Mouse (Mus musculus): ENCODE measurements around the gene Ppp1ca.

GRCm38 (mm10) chr19:4184976-4185975 lies 6.6 kb upstream of the Ppp1ca start:
- TF ChIP-seq ELF1 (IDR thresholded peaks at IDR 0.05; ENCODE audit: low read depth, low read length) (peak; percentile 41), POLR2A (IDR thresholded peaks at IDR 0.05; ENCODE audit: low read depth, low read length) (no peak), UBTF (IDR thresholded peaks at IDR 0.05; ENCODE audit: low read depth, low read length) (no peak), BHLHE40 (IDR thresholded peaks at IDR 0.05; ENCODE audit: low read depth, low read length) (no peak), CTCF (conservative IDR thresholded peaks at IDR 0.05 in 1 of 2, IDR thresholded peaks at IDR 0.05 in 1 of 2; ENCODE audit: low read depth in 2 of 2, low read length in 2 of 2) (no peak), SMC3 (IDR thresholded peaks at IDR 0.05; ENCODE audit: low read depth, low read length) (no peak), TCF12 (IDR thresholded peaks at IDR 0.05; ENCODE audit: low read depth, low read length) (no peak), JUN (IDR thresholded peaks at IDR 0.05; ENCODE audit: insufficient read depth, low read depth, low read length) (no peak)

Data from CH12.LX (cell line).